Mouse (Mus musculus) C2C12 (cell line): ENCODE measurements around the gene Il16.

Source experiments
- CTCF ChIP-seq: IDR thresholded peaks from one replicate; pipeline ENCODE4 v1.5.1; 2011; ENCODE audit not compliant: control insufficient read depth, insufficient read depth, insufficient read length
- MYOD1 ChIP-seq: IDR thresholded peaks from one replicate; pipeline ENCODE4 v1.6.1; 2011; ENCODE audit warnings: low read depth; ENCODE audit not compliant: control insufficient read depth, insufficient read length
- MYOG ChIP-seq: IDR thresholded peaks from one replicate; pipeline ENCODE4 v1.6.1; 2011; ENCODE audit not compliant: control insufficient read depth, insufficient read length; ENCODE audit errors: extremely low read depth
- USF1 ChIP-seq: IDR thresholded peaks from one replicate; pipeline ENCODE4 v1.6.1; 2011; ENCODE audit warnings: low read depth, mild to moderate bottlenecking, control low read depth, moderate library complexity

DNA sequence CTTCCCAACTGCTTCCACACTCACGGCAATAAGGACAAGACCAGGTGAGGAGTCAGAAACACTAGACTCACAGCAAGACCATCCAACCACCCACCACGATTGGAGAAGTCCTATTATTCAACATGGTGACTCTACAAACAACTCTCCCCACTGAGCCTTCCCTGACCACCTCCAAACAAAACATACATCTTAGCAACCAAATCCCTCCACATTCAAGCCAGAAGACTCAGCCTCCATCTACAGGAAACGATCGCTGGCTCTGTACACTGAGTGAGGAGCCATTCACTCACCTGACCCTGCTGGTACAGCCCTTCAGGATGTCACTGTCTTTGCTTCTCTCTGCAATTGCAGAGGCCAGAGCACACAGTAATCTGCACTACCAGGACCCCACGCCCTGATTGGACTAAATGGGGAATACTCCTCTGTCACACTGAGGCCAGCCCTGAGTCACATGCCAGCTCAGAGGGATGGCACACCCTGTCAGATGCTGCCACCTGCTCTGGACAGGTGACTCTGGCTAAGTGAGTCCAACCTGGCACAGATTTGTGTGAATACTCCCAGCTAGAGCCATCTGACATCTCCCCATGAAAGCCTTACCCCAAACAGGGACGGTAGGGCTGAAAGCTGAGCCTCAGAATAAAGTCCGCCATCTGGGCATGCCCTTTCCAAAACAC, 10.3 kb downstream of the Il16 start:
- no peak for TF ChIP-seq CTCF
- TF ChIP-seq USF1 = no peak
- no peak for TF ChIP-seq MYOG
- no peak for TF ChIP-seq MYOD1
